Mouse (Mus musculus) kidney, embryonic 15.5 days (tissue): ENCODE data around the gene Smbd1. TPM values are rescaled to one million over a fixed set of nuclear protein-coding genes. Genes with fewer than 3 reads are reported as not detected.
A peak's percentile ranks its signal among the peaks of the same experiment; 100 is the strongest.

Experiments
- ATAC-seq: fragments of 200-750 bp; cut with Nextera tagmentation; replicated peaks from 2 replicates; pipeline ENCODE4 v1.8.0; 2017; ENCODE audit warnings: moderate TSS enrichment; ENCODE audit not compliant: low FRiP score
- H3K27ac ChIP-seq: fragments of 300-500 bp; sonication (generic); 2 replicates; pipeline ENCODE4 v1.5.1; 2015; ENCODE audit warnings: mild to moderate bottlenecking, inconsistent platforms
- H3K27me3 ChIP-seq: fragments of 300-500 bp; sonication (generic); 2 replicates; pipeline ENCODE4 v1.6.1; 2015; ENCODE audit warnings: inconsistent platforms
- H3K36me3 ChIP-seq: fragments of 300-500 bp; sonication (generic); 2 replicates; pipeline ENCODE4 v1.6.1; 2015; ENCODE audit warnings: inconsistent platforms
- H3K4me1 ChIP-seq: fragments of 300-500 bp; sonication (generic); 2 replicates; pipeline ENCODE4 v1.6.1; 2015; ENCODE audit warnings: inconsistent platforms
- H3K4me2 ChIP-seq: fragments of 300-500 bp; sonication (generic); 2 replicates; pipeline ENCODE4 v1.6.1; 2015; ENCODE audit warnings: moderate library complexity, mild to moderate bottlenecking, inconsistent platforms
- H3K4me3 ChIP-seq: fragments of 300-500 bp; sonication (generic); replicated peaks from 2 replicates; pipeline ENCODE4 v1.5.1; 2015; ENCODE audit warnings: mild to moderate bottlenecking, inconsistent platforms
- H3K9ac ChIP-seq: fragments of 300-500 bp; sonication (generic); 2 replicates; pipeline ENCODE4 v1.6.1; 2015; ENCODE audit warnings: mild to moderate bottlenecking, inconsistent platforms
- H3K9me3 ChIP-seq: fragments of 300-500 bp; sonication (generic); replicated peaks from 2 replicates; pipeline ENCODE4 v1.6.1; 2016; ENCODE audit warnings: inconsistent platforms
- WGBS: fragments of 180-500 bp; shearing (Covaris S2); methylation state at CpG from one replicate; pipeline ENCODE4 v1.1.7; 2015; ENCODE audit warnings: mixed read lengths; 5-methylcytosine and 5-hydroxymethylcytosine counted together
- polyA plus RNA-seq: library from polyadenylated mRNA; unstranded; fragments of >200 nt; fragmentation: Nextera tagmentation; extraction: Ambion mirVana; gene quantifications from 2 replicates; pipeline ENCODE4 v1.2.1, GENCODE M21; 2015

Gene Smbd1
- polyA plus RNA-seq, 1 experiment from 2014 or later, result not detected

GRCm38 (mm10) chr16:32807408-32808185 is 2.7 kb downstream of the Smbd1 start:
- Histone ChIP-seq H3K4me3 (no peak overlapping the region), H3K4me2 (no peak overlapping the region), H3K36me3 (no peaks in the 10 kb centered on the region), H3K4me1 (peaks cover 22% of the 10 kb centered on the region), H3K9ac (no peak overlapping the region), H3K27ac (no peak overlapping the region), H3K27me3 (no peaks in the 10 kb centered on the region), H3K9me3 (no peaks in the 10 kb centered on the region)
- WGBS, result 67% methylated on average over 8 of the region's 8 CpGs
- no peak for ATAC-seq

GRCm38 (mm10) chr16:32805151-32805550 is 5.1 kb downstream of the Smbd1 start:
- H3K9me3 ChIP-seq, result no peaks in the 10 kb centered on the region
- 0 out of 2 replicates have a peak, but pooled peaks have one; percentile 24 for ATAC-seq
- H3K4me3 ChIP-seq, result no peak overlapping the region
- H3K4me1 ChIP-seq, result peaks cover 22% of the 10 kb centered on the region
- H3K9ac ChIP-seq, result no peak overlapping the region
- H3K27ac ChIP-seq, result 0 out of 2 replicates have a peak overlapping the region, but pooled peaks have one; percentile 0
- no peak overlapping the region for H3K4me2 ChIP-seq
- no peaks in the 10 kb centered on the region for H3K27me3 ChIP-seq
- WGBS, result 65% methylated on average over 7 of the region's 7 CpGs
- H3K36me3 ChIP-seq, result no peaks in the 10 kb centered on the region

- Histone ChIP-seq H3K4me2 (no peak overlapping the region), H3K36me3 (no peaks in the 10 kb centered on the region), H3K27me3 (no peaks in the 10 kb centered on the region), H3K27ac (no peak overlapping the region), H3K4me1 (peaks cover 22% of the 10 kb centered on the region), H3K9me3 (no peaks in the 10 kb centered on the region), H3K4me3 (no peak overlapping the region), H3K9ac (no peak overlapping the region)
- WGBS, result 33% methylated on average over 5 of the region's 5 CpGs
- no peak for ATAC-seq
Measured at GRCm38 (mm10) chr16:32803901-32804300, 6.4 kb downstream of the Smbd1 start.

- Histone ChIP-seq H3K9me3 (no peaks in the 10 kb centered on the region), H3K9ac (no peak overlapping the region), H3K4me3 (no peak overlapping the region), H3K4me2 (no peak overlapping the region), H3K27me3 (no peaks in the 10 kb centered on the region), H3K36me3 (no peaks in the 10 kb centered on the region), H3K27ac (peak overlapping the region; percentile 78), H3K4me1 (peaks cover 26% of the 10 kb centered on the region)
- 45% methylated on average over 6 of the region's 6 CpGs for WGBS
- ATAC-seq, result no peak
Measured at GRCm38 (mm10) chr16:32803252-32803853, 6.9 kb downstream of the Smbd1 start.

GRCm38 (mm10) chr16:32797426-32797689 is 12.9 kb downstream of the Smbd1 start, which contains the start of gene Muc20:
Gene Muc20 (minus strand): TSS chr16:32797435.
- peak within 1 kb of the TSS; percentile 37; the same call in 1 of the 2 replicates for H3K27ac ChIP-seq
- H3K36me3 ChIP-seq, result no peaks in the 10 kb centered on the region
- no peaks in the 10 kb centered on the region for H3K9me3 ChIP-seq
- no peak within 1 kb of the TSS for H3K4me3 ChIP-seq
- 47% methylated on average over 3 of the region's 3 CpGs for WGBS
- no peaks in the 10 kb centered on the region for H3K27me3 ChIP-seq
- no peak for ATAC-seq
- peaks cover 13% of the 10 kb centered on the region; the same call in 1 of the 2 replicates for H3K4me1 ChIP-seq
- 0 out of 2 replicates have a peak within 1 kb of the TSS, but pooled peaks have one; percentile 6 for H3K4me2 ChIP-seq
- H3K9ac ChIP-seq, result no peak within 1 kb of the TSS

GRCm38 (mm10) chr16:32796676-32797425 is 13.4 kb downstream of the Smbd1 start:
- Histone ChIP-seq H3K4me2 (0 out of 2 replicates have a peak overlapping the region, but pooled peaks have one; percentile 6), H3K27ac (no peak overlapping the region), H3K9ac (no peak overlapping the region)

GRCm38 (mm10) chr16:32795177-32795576 is 15.1 kb downstream of the Smbd1 start:
- no peak for ATAC-seq
- no peak overlapping the region for H3K4me3 ChIP-seq
- no peaks in the 10 kb centered on the region for H3K9me3 ChIP-seq
- H3K4me2 ChIP-seq, result no peak overlapping the region
- H3K4me1 ChIP-seq, result peaks cover 13% of the 10 kb centered on the region; the same call in 1 of the 2 replicates
- 81% methylated on average over 1 of the region's 1 CpGs for WGBS
- no peak overlapping the region for H3K9ac ChIP-seq
- no peak overlapping the region for H3K27ac ChIP-seq
- H3K36me3 ChIP-seq, result no peaks in the 10 kb centered on the region
- no peaks in the 10 kb centered on the region for H3K27me3 ChIP-seq

More at GRCm38 (mm10) chr16:32796676-32797425, 13.4 kb downstream of the Smbd1 start:
- Histone ChIP-seq H3K27me3 (no peaks in the 10 kb centered on the region), H3K9me3 (no peaks in the 10 kb centered on the region), H3K36me3 (no peaks in the 10 kb centered on the region), H3K4me1 (peaks cover 13% of the 10 kb centered on the region; the same call in 1 of the 2 replicates), H3K4me3 (no peak overlapping the region)
- WGBS, result 52% methylated on average over 14 of the region's 14 CpGs
- ATAC-seq, result peak; percentile 73

- H3K27me3 ChIP-seq, result no peaks in the 10 kb centered on the region
- ATAC-seq, result no peak
- WGBS, result 88% methylated on average over 5 of the region's 5 CpGs
- H3K4me2 ChIP-seq, result no peak overlapping the region
- no peak overlapping the region for H3K9ac ChIP-seq
- H3K4me1 ChIP-seq, result no peaks in the 10 kb centered on the region
- no peak overlapping the region for H3K4me3 ChIP-seq
- H3K27ac ChIP-seq, result no peak overlapping the region
- H3K36me3 ChIP-seq, result no peaks in the 10 kb centered on the region
- no peaks in the 10 kb centered on the region for H3K9me3 ChIP-seq
Measured at GRCm38 (mm10) chr16:32790056-32790455, 20.2 kb downstream of the Smbd1 start.

- Histone ChIP-seq H3K9me3 (no peaks in the 10 kb centered on the region), H3K36me3 (no peaks in the 10 kb centered on the region), H3K4me2 (no peak overlapping the region), H3K27me3 (no peaks in the 10 kb centered on the region), H3K27ac (no peak overlapping the region), H3K4me3 (no peak overlapping the region), H3K9ac (no peak overlapping the region), H3K4me1 (peaks cover 5% of the 10 kb centered on the region; the same call in 1 of the 2 replicates)
- WGBS, result 87% methylated on average over 13 of the region's 13 CpGs
- no peak for ATAC-seq
Measured at GRCm38 (mm10) chr16:32784840-32785239, 25.4 kb downstream of the Smbd1 start.

GRCm38 (mm10) chr16:32783324-32784062 is 26.8 kb downstream of the Smbd1 start:
- WGBS, result 53% methylated on average over 5 of the region's 5 CpGs
- H3K4me1 ChIP-seq, result peaks cover 5% of the 10 kb centered on the region; the same call in 1 of the 2 replicates
- no peak overlapping the region for H3K27ac ChIP-seq
- no peak overlapping the region for H3K4me2 ChIP-seq
- no peaks in the 10 kb centered on the region for H3K9me3 ChIP-seq
- H3K36me3 ChIP-seq, result no peaks in the 10 kb centered on the region
- no peak overlapping the region for H3K4me3 ChIP-seq
- H3K9ac ChIP-seq, result no peak overlapping the region
- ATAC-seq, result no peak
- no peaks in the 10 kb centered on the region for H3K27me3 ChIP-seq

GRCm38 (mm10) chr16:32778956-32779355 is 31.3 kb downstream of the Smbd1 start:
- Histone ChIP-seq H3K27ac (no peak overlapping the region), H3K27me3 (no peaks in the 10 kb centered on the region), H3K4me3 (no peak overlapping the region), H3K9ac (no peak overlapping the region), H3K4me1 (peaks cover 5% of the 10 kb centered on the region; the same call in 1 of the 2 replicates), H3K9me3 (no peaks in the 10 kb centered on the region), H3K4me2 (no peak overlapping the region), H3K36me3 (no peaks in the 10 kb centered on the region)
- WGBS, result 69% methylated on average over 8 of the region's 8 CpGs
- ATAC-seq, result no peak
